Mouse (Mus musculus) CH12F3 (cell line): Measurements from ENCODE around the gene Slc1a4.

Source experiments
- in situ Hi-C: fragments of 300-500 bp; cut with MboI; formaldehyde crosslinking; loops from 2 replicates; pipeline ENCODE4 v1.14.3; 2020; ENCODE audit warnings: low sequenced_read_pairs

The Slc1a4 gene

DNA sequence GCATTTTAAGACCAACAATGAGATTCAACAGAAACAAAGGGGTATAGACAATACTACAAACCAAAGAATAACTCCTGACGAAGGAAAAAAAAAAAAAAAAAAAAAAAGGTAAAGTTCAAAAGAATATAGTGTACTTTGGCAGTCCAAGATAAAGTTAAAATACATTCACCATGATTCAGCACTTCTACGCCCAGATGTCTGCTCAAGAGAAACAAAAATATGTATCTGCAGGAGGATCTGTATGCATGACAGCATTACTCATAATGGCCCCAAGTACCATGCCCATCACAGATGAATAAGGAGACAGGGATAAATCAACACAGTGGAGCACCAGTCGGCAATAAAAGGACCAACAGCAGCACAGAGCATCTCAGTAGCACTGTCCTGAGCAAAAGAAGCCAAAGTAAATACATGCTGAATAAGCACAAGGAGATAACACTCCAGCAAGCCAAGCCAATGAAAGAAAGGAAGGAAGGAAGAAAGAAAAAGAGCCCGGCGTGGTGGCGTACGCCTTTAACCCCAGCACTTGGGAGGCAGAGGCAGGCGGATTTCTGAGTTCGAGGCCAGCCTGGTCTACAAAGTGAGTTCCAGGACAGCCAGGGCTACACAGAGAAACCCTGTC is 7.3 kb downstream of the Slc1a4 start:
- in situ Hi-C loops: no loop called here

DNA sequence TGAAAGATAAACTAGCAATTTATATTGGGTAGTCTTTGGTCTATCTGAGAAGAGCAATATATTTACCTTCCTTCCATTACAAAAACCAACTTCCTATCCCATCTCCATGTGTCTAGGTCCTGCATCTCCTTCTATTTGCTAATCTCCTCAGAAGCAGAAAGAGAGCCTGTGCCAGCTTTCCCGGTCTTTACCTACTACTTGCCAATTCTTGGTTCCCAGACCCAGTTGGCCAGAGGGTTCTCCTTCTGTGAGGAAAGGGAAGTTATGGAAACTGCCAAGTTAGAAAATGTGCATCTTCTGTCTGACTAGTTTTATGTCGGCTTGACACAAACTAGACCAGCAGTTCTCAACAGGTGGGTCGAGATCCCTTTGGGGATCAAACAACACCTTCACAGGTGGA is 8.5 kb downstream of the Slc1a4 start:
- in situ Hi-C loops: no loop called here

DNA sequence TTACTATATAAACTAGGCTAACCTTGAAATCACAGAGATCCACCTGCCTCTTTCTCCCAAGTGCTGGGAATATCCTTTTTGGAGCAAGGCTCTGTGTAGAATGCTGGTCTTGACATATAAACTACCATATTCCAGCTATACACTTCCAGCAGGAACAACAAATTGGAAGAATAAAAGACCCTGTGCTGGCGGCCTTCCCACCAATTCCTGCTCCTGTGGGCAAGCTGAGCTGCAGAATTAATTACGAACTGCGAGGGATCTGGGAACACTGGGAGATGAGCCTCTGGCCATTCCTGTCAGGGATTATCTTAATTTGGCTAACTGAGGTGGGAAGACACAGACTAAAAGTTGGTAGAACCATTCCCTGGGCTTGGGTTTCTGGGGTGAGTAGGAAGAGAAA is 10.1 kb downstream of the Slc1a4 start:
- in situ Hi-C loops: no loop called here

- in situ Hi-C loops: no loop called here
Observed at GRCm38 (mm10) chr11:20320661-20321060, 11.9 kb downstream of the Slc1a4 start.

DNA sequence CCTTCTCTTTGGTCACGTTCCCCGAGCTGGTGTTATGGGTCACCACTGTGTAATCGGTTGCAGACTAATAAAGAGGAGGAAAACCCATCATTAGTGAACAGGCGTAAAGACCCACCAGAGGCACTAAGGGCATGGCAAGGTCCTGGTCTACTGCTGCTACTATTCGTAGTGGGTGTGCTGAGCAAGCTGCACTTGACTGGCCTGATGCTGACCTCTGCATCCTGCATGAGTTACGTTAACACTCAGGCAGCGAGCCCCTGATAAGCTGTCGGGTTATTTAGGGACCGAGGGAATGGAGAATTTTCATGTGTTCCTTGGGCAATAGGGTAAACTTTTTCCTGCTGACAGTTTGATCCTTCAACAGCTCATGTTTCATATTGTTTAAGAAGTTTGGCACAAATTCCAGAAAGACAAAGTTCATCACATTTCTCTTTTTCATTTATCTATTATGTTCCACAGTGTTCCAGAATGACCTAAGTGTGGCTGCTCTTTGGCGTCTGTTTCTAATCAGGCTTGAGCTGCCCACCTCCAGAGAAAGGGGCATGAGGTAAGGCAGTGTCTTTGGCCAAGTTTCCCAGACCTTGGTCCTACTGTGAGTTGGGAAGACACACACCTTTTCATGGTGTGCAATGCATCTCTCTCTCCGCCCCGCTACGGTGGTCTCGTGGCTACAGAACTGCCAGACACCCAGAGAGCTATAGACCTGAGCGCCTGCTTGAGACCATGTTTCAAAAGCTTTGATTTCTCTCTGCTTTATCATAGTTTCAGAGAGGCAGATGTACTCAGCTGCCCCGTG is 13.7 kb downstream of the Slc1a4 start:
- in situ Hi-C loops: no loop called here

- in situ Hi-C loops: no loop called here
Observed at GRCm38 (mm10) chr11:20313576-20313975, 18.9 kb downstream of the Slc1a4 start.

GRCm38 (mm10) chr11:20309044-20309443 is 23.5 kb downstream of the Slc1a4 start:
- in situ Hi-C loops: no loop called here

GRCm38 (mm10) chr11:20307409-20307808 is 25.1 kb downstream of the Slc1a4 start:
- in situ Hi-C loops: no loop called here

- in situ Hi-C loops: no loop called here
Observed at GRCm38 (mm10) chr11:20305641-20306040, 26.9 kb downstream of the Slc1a4 start.

- in situ Hi-C loops: no loop called here
Observed at GRCm38 (mm10) chr11:20304341-20304740, 28.2 kb downstream of the Slc1a4 start.

DNA sequence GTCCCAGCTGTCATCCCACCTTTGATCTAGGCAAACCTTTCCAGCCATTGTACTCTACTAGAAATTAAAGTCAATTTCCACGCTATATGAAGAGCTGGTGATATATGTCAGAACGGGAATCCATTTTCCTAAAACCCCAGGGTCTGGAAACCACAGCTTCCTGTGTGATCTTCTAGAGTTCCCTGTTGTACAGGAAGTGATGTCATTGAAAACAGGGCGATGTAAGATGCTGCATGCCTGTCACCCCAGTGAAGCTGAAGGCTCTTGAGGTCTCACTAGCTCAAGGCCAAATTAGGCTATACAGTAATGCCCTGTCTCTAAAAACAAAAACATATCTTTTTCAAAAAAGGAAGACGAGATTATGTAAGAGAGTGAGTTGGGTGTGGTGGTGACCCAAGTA is 31.2 kb downstream of the Slc1a4 start:
- in situ Hi-C loops: no loop called here

GRCm38 (mm10) chr11:20300850-20301249 is 31.7 kb downstream of the Slc1a4 start:
- in situ Hi-C loops: no loop called here

GRCm38 (mm10) chr11:20299900-20300299 is 32.6 kb downstream of the Slc1a4 start:
- in situ Hi-C loops: no loop called here

- in situ Hi-C loops: no loop called here
Observed at GRCm38 (mm10) chr11:20284463-20284862, 48.0 kb downstream of the Slc1a4 start.

GRCm38 (mm10) chr11:20282601-20283219 is 49.8 kb downstream of the Slc1a4 start:
- in situ Hi-C loops: no loop called here

DNA sequence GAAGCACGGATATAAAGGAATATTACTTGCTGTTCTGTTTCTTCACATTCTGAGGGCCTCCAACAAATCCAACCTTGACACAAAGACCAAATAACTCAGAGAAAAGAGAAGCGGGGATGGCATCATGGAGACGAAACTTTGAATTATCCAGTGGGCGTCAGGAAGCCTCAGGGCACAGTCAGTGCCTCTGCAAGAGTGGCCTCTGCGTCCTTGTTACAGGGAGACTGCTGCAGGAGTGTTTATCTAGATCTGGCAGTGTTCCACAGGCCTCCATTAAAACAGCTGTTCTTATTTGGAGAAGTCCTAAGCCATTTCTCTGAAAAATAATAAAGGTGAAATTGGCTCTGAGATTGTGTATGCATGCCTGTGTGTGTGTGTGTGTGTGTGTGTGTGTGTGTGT is 51.5 kb downstream of the Slc1a4 start:
- in situ Hi-C loops: no loop called here

DNA sequence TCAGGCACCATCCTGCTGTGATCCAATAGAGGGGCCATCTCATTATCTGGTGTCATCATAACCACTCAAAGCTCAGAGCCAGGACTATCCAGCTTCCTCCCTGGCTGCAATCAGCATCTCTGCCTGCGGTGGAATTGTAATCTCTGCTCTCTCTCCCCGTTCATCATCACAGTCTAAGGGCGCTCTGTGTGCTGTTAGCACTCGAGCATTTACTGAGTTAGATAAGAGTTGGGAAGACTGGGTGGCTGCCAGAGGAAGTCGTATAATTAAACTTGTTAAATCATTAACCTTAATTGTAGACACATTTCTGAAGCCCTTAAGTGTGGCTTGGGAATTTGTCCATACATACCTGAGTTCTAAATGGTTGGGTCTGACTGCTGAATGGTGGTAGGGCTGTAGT is 53.8 kb downstream of the Slc1a4 start:
- in situ Hi-C loops: no loop called here

GRCm38 (mm10) chr11:20277106-20277505 is 55.4 kb downstream of the Slc1a4 start:
- in situ Hi-C loops: no loop called here

DNA sequence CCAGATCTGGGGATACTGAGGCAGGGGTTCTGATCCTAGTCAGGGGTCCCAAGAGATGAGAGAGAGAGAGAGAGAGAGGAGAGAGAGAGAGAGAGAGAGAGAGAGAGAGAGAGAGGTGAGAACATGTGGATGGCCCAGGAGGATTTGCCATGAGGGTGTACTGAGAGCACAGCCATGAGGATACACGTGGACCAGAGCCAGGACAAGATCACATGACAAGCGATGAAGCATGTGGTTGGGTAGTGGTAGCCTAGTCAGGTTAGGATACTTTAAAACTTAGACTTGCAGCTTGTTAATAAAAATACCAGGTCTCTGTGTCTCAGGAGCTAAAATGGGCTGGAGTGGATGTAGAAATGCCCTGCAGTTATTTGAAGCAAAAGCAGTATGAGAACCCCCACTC is 56.5 kb downstream of the Slc1a4 start:
- in situ Hi-C loops: no loop called here

GRCm38 (mm10) chr11:20269885-20270284 is 62.6 kb downstream of the Slc1a4 start:
- in situ Hi-C loops: loop anchor here (5.0 kb wide), 1 partner anchor 127 kb away; no protein-coding TSS in a partner anchor

DNA sequence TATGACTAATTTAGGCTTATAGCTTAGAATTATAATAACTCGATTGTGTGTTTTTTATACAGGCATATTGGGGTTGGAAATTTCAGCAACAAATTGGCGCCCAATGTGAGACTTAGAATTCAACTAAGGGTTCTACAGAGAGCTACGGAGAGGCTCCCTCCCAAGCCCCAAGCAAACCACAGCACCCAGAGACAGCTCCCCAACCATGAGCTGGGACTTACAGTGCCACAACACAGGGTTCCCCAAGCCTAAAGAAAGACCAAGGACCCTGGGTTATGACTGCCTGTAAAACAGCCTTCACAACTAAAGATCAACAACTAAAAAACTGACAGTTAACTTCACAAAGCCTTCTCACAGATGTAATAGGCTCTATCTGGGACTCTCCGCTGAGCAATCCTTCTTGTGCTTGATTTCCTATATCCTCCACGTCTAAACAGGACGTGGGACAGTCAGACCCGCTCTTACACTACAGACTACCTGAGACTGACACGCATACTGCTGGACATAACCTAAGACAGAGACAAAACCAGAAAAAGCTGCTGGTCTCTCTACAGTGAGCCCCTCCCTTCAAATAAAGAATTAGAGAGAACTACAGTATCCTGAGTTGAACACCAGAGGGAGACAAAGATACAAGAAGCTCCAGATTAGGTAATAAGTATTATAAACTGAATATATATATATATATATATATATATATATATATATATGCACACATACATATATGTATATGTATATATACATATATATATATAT is 69.7 kb downstream of the Slc1a4 start:
- in situ Hi-C loops: no loop called here
